Mouse (Mus musculus): Measurements from ENCODE around the gene Napepld. TPM values are rescaled to one million over a fixed set of nuclear protein-coding genes. Genes with fewer than 3 reads are reported as not detected.

Napepld gene
- polyA plus RNA-seq, 1 experiment from 2014 or later: 3.9 TPM

- no peaks in the 10 kb centered on the region for H3K9me3 ChIP-seq (ENCODE audit: control insufficient read depth, low read length)
- peak; percentile 74 for DNase-seq
Measured at GRCm38 (mm10) chr5:21735584-21735983, 34.4 kb upstream of the Napepld start.

GRCm38 (mm10) chr5:21735100-21735499 lies 33.9 kb upstream of the Napepld start:
- ATAC-seq (ENCODE audit: low FRiP score, low TSS enrichment) (no peak), DNase-seq (no peak)
- H3K27ac ChIP-seq (replicated peaks; ENCODE audit: low read depth, low read length): no peak overlapping the region
- H3K4me2 ChIP-seq (ENCODE audit: low read length): no peak overlapping the region
- no peak overlapping the region for H3K9ac ChIP-seq (replicated peaks; ENCODE audit: low read length)
- peaks cover 22% of the 10 kb centered on the region for H3K4me1 ChIP-seq (ENCODE audit: control insufficient read depth, insufficient read depth, low read length)
- H3K27me3 ChIP-seq (ENCODE audit: control insufficient read depth, insufficient read depth, low read length): no peaks in the 10 kb centered on the region
- WGBS: 82% methylated on average over 20 of the region's 20 CpGs
- H3K4me3 ChIP-seq (replicated peaks; ENCODE audit: low read depth, low read length): no peak overlapping the region
- H3K36me3 ChIP-seq (ENCODE audit: control insufficient read depth, insufficient read depth, low read length): peaks cover 14% of the 10 kb centered on the region
- H3K9me3 ChIP-seq (ENCODE audit: control insufficient read depth, low read length): no peaks in the 10 kb centered on the region

More at GRCm38 (mm10) chr5:21735584-21735983, 34.4 kb upstream of the Napepld start:
- Histone ChIP-seq H3K4me3 (replicated peaks; ENCODE audit: low read depth, low read length) (no peak overlapping the region), H3K36me3 (ENCODE audit: control insufficient read depth, insufficient read depth, low read length) (peaks cover 19% of the 10 kb centered on the region), H3K4me2 (ENCODE audit: low read length) (no peak overlapping the region), H3K27ac (replicated peaks; ENCODE audit: low read depth, low read length) (no peak overlapping the region), H3K27me3 (ENCODE audit: control insufficient read depth, insufficient read depth, low read length) (no peaks in the 10 kb centered on the region), H3K4me1 (ENCODE audit: control insufficient read depth, insufficient read depth, low read length) (peaks cover 22% of the 10 kb centered on the region), H3K9ac (replicated peaks; ENCODE audit: low read length) (no peak overlapping the region)
- ATAC-seq (ENCODE audit: low FRiP score, low TSS enrichment): no peak
- WGBS: 34% methylated on average over 10 of the region's 10 CpGs

GRCm38 (mm10) chr5:21732930-21733329 lies 31.7 kb upstream of the Napepld start:
- no peaks in the 10 kb centered on the region for H3K27me3 ChIP-seq (ENCODE audit: control insufficient read depth, insufficient read depth, low read length)
- WGBS: 0% methylated on average over 8 of the region's 8 CpGs
- H3K36me3 ChIP-seq (ENCODE audit: control insufficient read depth, insufficient read depth, low read length): no peaks in the 10 kb centered on the region
- H3K4me2 ChIP-seq (ENCODE audit: low read length): peak overlapping the region; percentile 26
- ATAC-seq (ENCODE audit: low FRiP score, low TSS enrichment) (peak; percentile 90), DNase-seq (peak; percentile 85)
- H3K9me3 ChIP-seq (ENCODE audit: control insufficient read depth, low read length): no peaks in the 10 kb centered on the region
- no peak overlapping the region for H3K9ac ChIP-seq (replicated peaks; ENCODE audit: low read length)
- peaks cover 18% of the 10 kb centered on the region for H3K4me1 ChIP-seq (ENCODE audit: control insufficient read depth, insufficient read depth, low read length)
- H3K4me3 ChIP-seq (replicated peaks; ENCODE audit: low read depth, low read length): no peak overlapping the region
- H3K27ac ChIP-seq (replicated peaks; ENCODE audit: low read depth, low read length): peak overlapping the region; percentile 81

GRCm38 (mm10) chr5:21732177-21732911 lies 31.1 kb upstream of the Napepld start:
- Histone ChIP-seq H3K4me1 (ENCODE audit: control insufficient read depth, insufficient read depth, low read length) (peaks cover 14% of the 10 kb centered on the region), H3K36me3 (ENCODE audit: control insufficient read depth, insufficient read depth, low read length) (no peaks in the 10 kb centered on the region), H3K9ac (replicated peaks; ENCODE audit: low read length) (no peak overlapping the region), H3K27ac (replicated peaks; ENCODE audit: low read depth, low read length) (peak overlapping the region; percentile 81), H3K9me3 (ENCODE audit: control insufficient read depth, low read length) (no peaks in the 10 kb centered on the region), H3K4me2 (ENCODE audit: low read length) (peak overlapping the region; percentile 26), H3K27me3 (ENCODE audit: control insufficient read depth, insufficient read depth, low read length) (no peaks in the 10 kb centered on the region), H3K4me3 (replicated peaks; ENCODE audit: low read depth, low read length) (no peak overlapping the region)
- 7% methylated on average over 3 of the region's 3 CpGs for WGBS
- peak; percentile 34 for DNase-seq
- peak; percentile 19 for ATAC-seq (ENCODE audit: low FRiP score, low TSS enrichment)

- H3K27me3 ChIP-seq (ENCODE audit: control insufficient read depth, insufficient read depth, low read length): no peaks in the 10 kb centered on the region
- peaks cover 14% of the 10 kb centered on the region for H3K4me1 ChIP-seq (ENCODE audit: control insufficient read depth, insufficient read depth, low read length)
- H3K9ac ChIP-seq (replicated peaks; ENCODE audit: low read length): no peak overlapping the region
- no peak overlapping the region for H3K4me3 ChIP-seq (replicated peaks; ENCODE audit: low read depth, low read length)
- H3K9me3 ChIP-seq (ENCODE audit: control insufficient read depth, low read length): no peaks in the 10 kb centered on the region
- no peak overlapping the region for H3K27ac ChIP-seq (replicated peaks; ENCODE audit: low read depth, low read length)
- WGBS: 87% methylated on average over 5 of the region's 5 CpGs
- DNase-seq: no peak
- no peaks in the 10 kb centered on the region for H3K36me3 ChIP-seq (ENCODE audit: control insufficient read depth, insufficient read depth, low read length)
- no peak overlapping the region for H3K4me2 ChIP-seq (ENCODE audit: low read length)
- ATAC-seq (ENCODE audit: low FRiP score, low TSS enrichment): no peak
Measured at GRCm38 (mm10) chr5:21729107-21729506, 27.9 kb upstream of the Napepld start.

- Histone ChIP-seq H3K27me3 (ENCODE audit: control insufficient read depth, insufficient read depth, low read length) (no peaks in the 10 kb centered on the region), H3K4me2 (ENCODE audit: low read length) (0 out of 2 replicates have a peak overlapping the region, but pooled peaks have one; percentile 3), H3K27ac (replicated peaks; ENCODE audit: low read depth, low read length) (peak overlapping the region; percentile 79), H3K9ac (replicated peaks; ENCODE audit: low read length) (no peak overlapping the region), H3K9me3 (ENCODE audit: control insufficient read depth, low read length) (no peaks in the 10 kb centered on the region), H3K36me3 (ENCODE audit: control insufficient read depth, insufficient read depth, low read length) (no peaks in the 10 kb centered on the region), H3K4me3 (replicated peaks; ENCODE audit: low read depth, low read length) (no peak overlapping the region), H3K4me1 (ENCODE audit: control insufficient read depth, insufficient read depth, low read length) (no peaks in the 10 kb centered on the region)
- DNase-seq: peak; percentile 72
- peak; percentile 56; the same call in 1 of the 2 replicates for ATAC-seq (ENCODE audit: low FRiP score, low TSS enrichment)
- 4% methylated on average over 7 of the region's 7 CpGs for WGBS
Measured at GRCm38 (mm10) chr5:21724872-21725271, 23.7 kb upstream of the Napepld start.

GRCm38 (mm10) chr5:21724427-21724826 lies 23.2 kb upstream of the Napepld start:
- no peaks in the 10 kb centered on the region for H3K4me1 ChIP-seq (ENCODE audit: control insufficient read depth, insufficient read depth, low read length)
- no peak overlapping the region for H3K4me3 ChIP-seq (replicated peaks; ENCODE audit: low read depth, low read length)
- DNase-seq (peak; percentile 42), ATAC-seq (ENCODE audit: low FRiP score, low TSS enrichment) (peak; percentile 18; the same call in 1 of the 2 replicates)
- peak overlapping the region; percentile 79 for H3K27ac ChIP-seq (replicated peaks; ENCODE audit: low read depth, low read length)
- no peaks in the 10 kb centered on the region for H3K36me3 ChIP-seq (ENCODE audit: control insufficient read depth, insufficient read depth, low read length)
- H3K4me2 ChIP-seq (ENCODE audit: low read length): no peak overlapping the region
- H3K9me3 ChIP-seq (ENCODE audit: control insufficient read depth, low read length): no peaks in the 10 kb centered on the region
- 0 out of 2 replicates have a peak overlapping the region, but pooled peaks have one; percentile 14 for H3K9ac ChIP-seq (replicated peaks; ENCODE audit: low read length)
- no peaks in the 10 kb centered on the region for H3K27me3 ChIP-seq (ENCODE audit: control insufficient read depth, insufficient read depth, low read length)
- WGBS: 7% methylated on average over 1 of the region's 1 CpGs

- Histone ChIP-seq H3K27ac (replicated peaks; ENCODE audit: low read depth, low read length) (no peak overlapping the region), H3K9me3 (ENCODE audit: control insufficient read depth, low read length) (no peaks in the 10 kb centered on the region), H3K36me3 (ENCODE audit: control insufficient read depth, insufficient read depth, low read length) (no peaks in the 10 kb centered on the region), H3K4me3 (replicated peaks; ENCODE audit: low read depth, low read length) (no peak overlapping the region), H3K9ac (replicated peaks; ENCODE audit: low read length) (no peak overlapping the region), H3K27me3 (ENCODE audit: control insufficient read depth, insufficient read depth, low read length) (no peaks in the 10 kb centered on the region), H3K4me2 (ENCODE audit: low read length) (no peak overlapping the region), H3K4me1 (ENCODE audit: control insufficient read depth, insufficient read depth, low read length) (no peaks in the 10 kb centered on the region)
- 94% methylated on average over 2 of the region's 2 CpGs for WGBS
- ATAC-seq (ENCODE audit: low FRiP score, low TSS enrichment): no peak
- DNase-seq: no peak
Measured at GRCm38 (mm10) chr5:21719209-21719608, 18.0 kb upstream of the Napepld start.

- no peak for DNase-seq
- Histone ChIP-seq H3K4me3 (replicated peaks; ENCODE audit: low read depth, low read length) (no peak overlapping the region), H3K36me3 (ENCODE audit: control insufficient read depth, insufficient read depth, low read length) (no peaks in the 10 kb centered on the region), H3K27me3 (ENCODE audit: control insufficient read depth, insufficient read depth, low read length) (no peaks in the 10 kb centered on the region), H3K27ac (replicated peaks; ENCODE audit: low read depth, low read length) (no peak overlapping the region), H3K9me3 (ENCODE audit: control insufficient read depth, low read length) (no peaks in the 10 kb centered on the region), H3K4me2 (ENCODE audit: low read length) (no peak overlapping the region), H3K4me1 (ENCODE audit: control insufficient read depth, insufficient read depth, low read length) (no peaks in the 10 kb centered on the region), H3K9ac (replicated peaks; ENCODE audit: low read length) (no peak overlapping the region)
- WGBS: 90% methylated on average over 5 of the region's 5 CpGs
- ATAC-seq (ENCODE audit: low FRiP score, low TSS enrichment): no peak
Measured at GRCm38 (mm10) chr5:21718546-21718945, 17.4 kb upstream of the Napepld start.

Measured in midbrain, embryonic 14.5 days (tissue).